Mouse (Mus musculus) kidney, embryonic 16.5 days (tissue): ENCODE data around the gene Ogfrl1. TPM values are rescaled to one million over a fixed set of nuclear protein-coding genes. Genes with fewer than 3 reads are reported as not detected.

Experiments
- ATAC-seq: fragments of 200-750 bp; cut with Nextera tagmentation; 2 replicates; pipeline ENCODE4 v1.8.0; 2017; ENCODE audit warnings: moderate TSS enrichment; ENCODE audit not compliant: low FRiP score, low TSS enrichment
- H3K27ac ChIP-seq: fragments of 300-500 bp; sonication (generic); 2 replicates; pipeline ENCODE4 v1.5.1; 2014; ENCODE audit warnings: low read length
- H3K27me3 ChIP-seq: fragments of 300-500 bp; sonication (generic); 2 replicates; pipeline ENCODE4 v1.6.1; 2014; ENCODE audit warnings: low read length, control low read depth, mixed read lengths; ENCODE audit not compliant: insufficient read depth
- H3K36me3 ChIP-seq: fragments of 300-500 bp; sonication (generic); 2 replicates; pipeline ENCODE4 v1.6.1; 2014; ENCODE audit warnings: low read length, control low read depth, mixed read lengths; ENCODE audit not compliant: insufficient read depth
- H3K4me1 ChIP-seq: fragments of 300-500 bp; sonication (generic); 2 replicates; pipeline ENCODE4 v1.6.1; 2014; ENCODE audit warnings: low read length, control low read depth, mixed read lengths; ENCODE audit not compliant: insufficient read depth
- H3K4me2 ChIP-seq: fragments of 300-500 bp; sonication (generic); replicated peaks from 2 replicates; pipeline ENCODE4 v1.6.1; 2014; ENCODE audit warnings: low read depth, low read length
- H3K4me3 ChIP-seq: fragments of 300-500 bp; sonication (generic); 2 replicates; pipeline ENCODE4 v1.5.1; 2014; ENCODE audit warnings: mild to moderate bottlenecking, low read length
- H3K9ac ChIP-seq: fragments of 300-500 bp; sonication (generic); replicated peaks from 2 replicates; pipeline ENCODE4 v1.6.1; 2014; ENCODE audit warnings: low read length
- H3K9me3 ChIP-seq: fragments of 300-500 bp; sonication (generic); 2 replicates; pipeline ENCODE4 v1.6.1; 2016; ENCODE audit warnings: low read length, control low read depth
- WGBS: fragments of 180-500 bp; shearing (Covaris S2); extraction: QIAGEN DNeasy Blood & Tissue Kit; methylation state at CpG from one replicate; pipeline ENCODE4 v1.1.7; 2014; 5-methylcytosine and 5-hydroxymethylcytosine counted together
- polyA plus RNA-seq: library from polyadenylated mRNA; unstranded; fragments of >200 nt; fragmentation: Nextera tagmentation; extraction: Ambion mirVana; gene quantifications from 2 replicates; pipeline ENCODE4 v1.2.1, GENCODE M21; 2015

Gene Ogfrl1
- polyA plus RNA-seq, 1 experiment from 2014 or later, result 6.9 TPM

DNA sequence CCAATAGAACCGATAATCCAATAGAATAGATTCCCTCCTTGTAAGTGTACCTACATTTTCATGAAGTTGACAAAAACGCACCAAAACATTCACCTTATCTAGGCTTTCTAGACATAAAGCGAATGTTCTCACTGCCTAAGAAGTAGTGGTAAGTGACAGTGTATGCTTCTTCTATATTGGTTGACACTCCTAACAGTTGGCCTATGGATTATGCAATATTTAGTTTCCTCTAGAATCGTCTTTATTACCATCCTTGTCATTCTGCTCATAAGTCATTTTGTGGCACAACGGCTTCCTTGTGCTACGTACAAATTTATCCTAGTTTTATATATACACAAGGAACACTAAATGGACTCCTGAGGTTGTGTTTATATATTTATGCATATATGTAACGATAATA, 72.4 kb downstream of the Ogfrl1 start:
- Histone ChIP-seq H3K4me2 (no peak overlapping the region), H3K9me3 (no peaks in the 10 kb centered on the region), H3K27me3 (no peaks in the 10 kb centered on the region), H3K36me3 (no peaks in the 10 kb centered on the region), H3K4me1 (0 out of 2 replicates have a peak, but pooled peaks cover 5% of the 10 kb centered on the region), H3K4me3 (no peak overlapping the region), H3K9ac (no peak overlapping the region), H3K27ac (no peak overlapping the region)
- ATAC-seq, result no peak
- 84% methylated on average over 7 of the region's 7 CpGs for WGBS

DNA sequence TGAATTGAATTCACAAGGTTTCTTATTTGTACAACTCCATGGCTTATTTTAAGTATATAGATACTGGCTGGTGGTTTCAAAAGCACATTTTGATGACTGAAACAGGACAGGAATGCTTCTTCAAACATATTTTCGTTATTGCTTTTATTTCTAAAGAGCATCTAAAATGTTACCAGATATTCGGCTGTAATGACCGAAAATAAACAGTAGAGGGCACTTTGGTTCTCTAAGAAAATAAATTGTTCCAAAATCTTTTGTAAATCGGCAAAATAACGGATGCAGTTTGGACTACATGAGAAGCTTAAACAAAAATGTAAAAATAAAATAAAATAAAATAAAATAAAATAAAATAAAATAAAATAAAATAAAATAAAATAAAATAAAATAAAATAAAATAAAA, 73.3 kb downstream of the Ogfrl1 start:
- Histone ChIP-seq H3K4me2 (no peak overlapping the region), H3K36me3 (no peaks in the 10 kb centered on the region), H3K4me3 (no peak overlapping the region), H3K4me1 (0 out of 2 replicates have a peak, but pooled peaks cover 5% of the 10 kb centered on the region), H3K27me3 (no peaks in the 10 kb centered on the region), H3K27ac (no peak overlapping the region), H3K9ac (no peak overlapping the region), H3K9me3 (no peaks in the 10 kb centered on the region)
- 18% methylated on average over 5 of the region's 5 CpGs for WGBS
- no peak for ATAC-seq

DNA sequence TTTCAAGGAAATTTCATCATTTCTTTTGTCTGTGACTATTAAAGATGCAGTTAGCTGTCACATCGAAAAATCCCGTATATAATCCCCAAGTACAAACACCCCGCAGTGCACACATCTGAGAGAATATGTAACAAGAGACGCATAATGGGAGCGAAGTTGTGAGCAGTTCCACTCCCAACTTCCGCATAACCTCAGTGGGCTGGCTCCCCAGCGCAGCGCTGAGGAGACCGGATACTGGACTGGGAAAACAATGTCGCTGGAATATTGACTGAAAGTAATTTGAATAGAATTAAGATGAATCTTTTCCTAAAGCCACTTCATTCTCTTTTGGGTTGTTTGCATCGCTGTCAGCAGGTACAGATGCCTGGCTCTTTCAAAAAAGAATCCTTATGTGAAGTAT, 74.3 kb downstream of the Ogfrl1 start:
- no peak overlapping the region for H3K4me3 ChIP-seq
- ATAC-seq, result no peak
- WGBS, result 75% methylated on average over 11 of the region's 11 CpGs
- no peak overlapping the region for H3K27ac ChIP-seq
- 0 out of 2 replicates have a peak, but pooled peaks cover 5% of the 10 kb centered on the region for H3K4me1 ChIP-seq
- H3K4me2 ChIP-seq, result no peak overlapping the region
- H3K36me3 ChIP-seq, result no peaks in the 10 kb centered on the region
- no peak overlapping the region for H3K9ac ChIP-seq
- H3K27me3 ChIP-seq, result no peaks in the 10 kb centered on the region
- H3K9me3 ChIP-seq, result no peaks in the 10 kb centered on the region

DNA sequence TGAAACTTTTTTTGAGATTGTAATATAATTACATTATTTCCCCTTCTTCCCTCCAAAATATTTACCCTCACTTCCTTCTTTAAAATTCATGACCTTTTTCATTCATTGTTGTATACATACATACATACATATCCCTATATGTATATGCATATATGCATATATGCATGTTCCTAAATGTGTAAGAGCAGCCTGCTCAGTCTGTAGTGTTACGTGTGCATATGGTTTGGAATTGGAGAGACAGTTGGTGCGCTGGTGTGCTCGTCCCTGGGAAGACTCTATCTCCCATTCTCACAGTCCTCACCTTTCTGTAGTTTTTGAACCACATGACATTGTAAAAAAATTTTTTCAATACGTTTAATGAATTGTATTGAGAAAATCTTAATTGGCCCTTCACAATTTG, 75.4 kb downstream of the Ogfrl1 start:
- no peaks in the 10 kb centered on the region for H3K27me3 ChIP-seq
- H3K36me3 ChIP-seq, result no peaks in the 10 kb centered on the region
- H3K4me3 ChIP-seq, result no peak overlapping the region
- no peak overlapping the region for H3K27ac ChIP-seq
- no peaks in the 10 kb centered on the region for H3K9me3 ChIP-seq
- H3K4me2 ChIP-seq, result no peak overlapping the region
- WGBS, result 86% methylated on average over 4 of the region's 4 CpGs
- H3K9ac ChIP-seq, result no peak overlapping the region
- 0 out of 2 replicates have a peak, but pooled peaks cover 5% of the 10 kb centered on the region for H3K4me1 ChIP-seq
- no peak for ATAC-seq

DNA sequence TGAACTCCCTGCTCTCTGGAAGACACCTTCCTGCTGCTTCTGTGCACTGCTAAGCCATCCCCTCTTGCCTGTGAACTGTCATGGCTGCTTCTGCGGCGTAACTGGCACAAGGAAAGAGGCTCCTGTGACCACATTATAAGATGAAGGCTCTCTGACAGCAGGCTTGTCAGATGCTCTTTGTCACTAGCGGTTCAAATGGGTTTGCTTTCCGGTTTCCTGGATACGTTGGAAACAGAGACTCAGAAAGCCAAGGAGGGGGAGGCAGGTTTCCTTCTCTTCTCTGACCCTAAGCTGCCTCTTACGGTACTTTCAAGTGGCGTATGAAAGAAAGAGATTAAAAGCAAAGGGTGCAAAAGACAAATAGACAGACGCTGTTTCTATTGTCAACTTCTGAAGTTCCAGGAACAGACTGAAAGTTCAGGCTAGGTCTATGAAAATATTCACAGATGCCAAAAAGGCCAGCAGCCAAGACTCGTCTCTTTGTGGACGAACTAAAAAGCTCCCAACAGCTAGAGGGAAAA, 76.2 kb downstream of the Ogfrl1 start:
- 28% methylated on average over 10 of the region's 10 CpGs for WGBS
- peak overlapping the region; percentile 21; the same call in 1 of the 2 replicates for H3K4me3 ChIP-seq
- no peaks in the 10 kb centered on the region for H3K9me3 ChIP-seq
- peak overlapping the region; percentile 46 for H3K4me2 ChIP-seq
- no peak overlapping the region for H3K27ac ChIP-seq
- no peaks in the 10 kb centered on the region for H3K27me3 ChIP-seq
- ATAC-seq, result peak; percentile 35; the same call in 1 of the 2 replicates
- no peaks in the 10 kb centered on the region for H3K36me3 ChIP-seq
- 0 out of 2 replicates have a peak, but pooled peaks cover 5% of the 10 kb centered on the region for H3K4me1 ChIP-seq
- peak overlapping the region; percentile 15; the same call in 1 of the 2 replicates for H3K9ac ChIP-seq

DNA sequence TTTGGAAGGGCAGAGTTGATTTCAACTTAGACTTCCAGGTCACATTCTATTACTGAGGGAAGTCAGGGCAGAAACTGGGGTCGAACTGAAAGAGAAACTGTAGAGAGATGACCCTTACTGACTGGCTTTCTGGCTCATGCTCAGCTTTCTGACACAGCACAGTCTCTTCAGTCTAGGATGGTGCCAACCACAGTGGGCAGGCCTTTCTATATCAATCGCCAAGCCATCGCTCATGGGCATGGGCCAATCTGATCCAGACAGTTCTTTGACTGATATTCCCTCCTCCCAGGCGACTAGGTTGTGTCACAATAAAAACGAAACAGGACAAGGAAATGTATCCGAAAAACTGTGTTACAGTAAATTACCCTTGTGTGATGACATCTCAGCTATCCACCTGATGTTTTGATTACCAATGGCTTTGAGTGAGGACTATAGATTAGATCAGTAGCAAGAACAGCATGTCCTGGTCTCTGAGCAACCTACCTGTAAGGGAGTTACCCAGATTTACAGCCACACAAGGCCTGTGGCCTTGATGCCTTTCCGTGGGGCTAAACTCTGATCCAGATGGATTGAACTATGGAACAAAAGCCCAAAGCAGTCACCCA, 76.9 kb downstream of the Ogfrl1 start:
- H3K4me2 ChIP-seq, result peak overlapping the region; percentile 46; the same call in 1 of the 2 replicates
- 75% methylated on average over 7 of the region's 7 CpGs for WGBS
- 0 out of 2 replicates have a peak, but pooled peaks cover 5% of the 10 kb centered on the region for H3K4me1 ChIP-seq
- H3K4me3 ChIP-seq, result no peak overlapping the region
- no peaks in the 10 kb centered on the region for H3K9me3 ChIP-seq
- no peak overlapping the region for H3K27ac ChIP-seq
- no peaks in the 10 kb centered on the region for H3K27me3 ChIP-seq
- no peak for ATAC-seq
- no peaks in the 10 kb centered on the region for H3K36me3 ChIP-seq
- H3K9ac ChIP-seq, result no peak overlapping the region
